Mouse (Mus musculus) brain, embryonic 14.5 days (tissue): Measurements from ENCODE around the gene Anapc11.

ENCODE experiments used
- CTCF ChIP-seq: fragments of 200-500 bp; IDR thresholded peaks from 2 replicates; pipeline ENCODE4 v1.5.1; 2012; ENCODE audit warnings: inconsistent platforms, mild to moderate bottlenecking, moderate library complexity, borderline replicate concordance; ENCODE audit not compliant: insufficient read depth, insufficient read length; ENCODE audit errors: extremely low read depth
- POLR2A ChIP-seq: fragments of 200-500 bp; IDR thresholded peaks from 2 replicates; pipeline ENCODE4 v1.6.1; 2012; ENCODE audit warnings: mild to moderate bottlenecking, inconsistent platforms, borderline replicate concordance; ENCODE audit not compliant: poor library complexity, insufficient read depth, insufficient read length, severe bottlenecking; ENCODE audit errors: extremely low read depth

DNA sequence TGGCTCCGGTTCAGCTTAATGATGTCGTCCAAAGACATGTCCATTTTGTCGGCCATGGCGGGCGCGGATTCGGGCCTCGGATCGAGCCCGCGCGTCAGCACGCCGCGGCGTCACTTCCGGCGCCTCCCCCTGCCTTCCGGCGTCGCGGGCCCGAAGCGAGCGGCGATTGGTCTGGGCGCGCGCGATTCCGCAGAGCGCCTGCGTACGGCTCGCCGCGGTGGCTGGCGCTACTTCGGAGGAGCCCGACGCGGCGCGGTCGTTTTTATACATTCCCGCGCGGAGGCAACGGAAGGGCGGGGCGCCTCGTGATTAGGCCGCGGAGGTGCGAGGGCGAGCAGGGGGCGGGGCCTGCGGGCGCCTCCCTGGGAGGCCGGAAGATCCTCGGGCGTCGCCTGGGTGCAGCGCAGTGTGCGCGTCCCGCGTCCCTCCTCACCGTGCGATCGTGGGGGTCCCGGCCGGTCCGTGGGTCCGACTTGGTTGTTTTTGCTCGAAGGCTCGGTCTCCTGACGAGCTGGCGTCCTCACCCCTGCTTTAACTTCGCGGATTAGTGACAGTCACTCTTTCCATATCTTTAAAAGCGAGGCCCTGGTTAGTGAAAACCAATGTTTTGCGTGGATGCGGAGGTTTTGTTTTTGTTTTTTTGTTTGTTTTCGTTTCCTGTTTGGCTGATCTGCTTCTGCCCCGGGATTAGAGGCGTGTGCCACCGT lies at the start of gene Anapc11, which contains the start of gene Alyref:
- TF ChIP-seq CTCF (no peak), POLR2A (no peak; the same call in none of the 2 replicates)
